Mouse (Mus musculus): Measurements from ENCODE around the gene Ankzf1.

DNA sequence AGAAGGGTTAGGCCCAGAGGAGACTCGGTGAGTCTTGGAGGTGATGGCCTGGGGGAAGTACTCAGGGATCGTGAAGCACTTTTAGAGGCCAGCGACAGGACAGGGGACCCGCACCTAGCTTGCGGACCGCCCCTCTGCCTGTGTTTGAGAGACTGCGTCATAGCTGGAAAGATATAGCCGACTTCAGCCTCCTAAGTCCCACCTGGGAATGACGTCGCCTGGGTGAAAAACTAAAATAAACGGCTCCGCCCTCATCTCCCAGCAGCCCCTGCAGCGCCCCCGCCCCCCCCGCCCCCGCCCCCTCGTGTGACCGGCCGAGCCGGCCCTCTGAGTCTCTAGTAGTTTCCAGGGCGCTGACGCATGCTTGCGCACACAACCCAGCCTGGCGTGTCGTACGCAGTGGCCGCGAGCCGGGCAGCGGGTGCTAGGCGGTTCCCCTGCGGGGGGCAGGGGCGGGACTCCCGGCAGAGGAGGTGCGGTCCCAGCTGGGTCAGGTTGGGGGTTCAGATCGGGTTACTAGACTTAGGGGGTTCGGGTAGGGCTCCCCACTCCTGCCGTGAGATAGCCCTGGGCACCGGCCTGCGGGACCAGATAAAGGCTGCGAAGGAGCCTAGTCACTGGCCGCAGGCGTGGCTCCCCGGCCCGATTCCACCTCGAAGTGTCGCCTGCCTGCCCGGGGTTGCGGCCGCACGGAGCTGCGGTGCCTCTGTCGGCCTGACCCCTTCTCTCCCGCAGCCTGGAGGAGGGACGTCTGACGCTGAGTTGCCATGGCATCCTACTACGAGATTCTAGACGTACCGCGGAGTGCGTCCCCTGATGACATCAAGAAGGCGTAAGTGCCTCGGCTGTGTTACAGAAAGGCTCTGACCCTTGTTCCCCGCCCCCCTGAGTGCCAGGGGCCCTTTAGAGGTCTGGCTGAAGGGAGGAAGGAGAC is 44.4 kb downstream of the Ankzf1 start, which contains the start of gene Dnajb2:
- TF ChIP-seq CTCF (IDR thresholded peaks at IDR 0.05; ENCODE audit: low read depth, low read length) (0 out of 2 replicates have a peak, but pooled peaks have one; percentile 8), POLR2A (IDR thresholded peaks at IDR 0.05; ENCODE audit: extremely low read depth, insufficient read depth, low read length) (peak; percentile 63)

Data from liver, adult 2 months (tissue).